Mouse (Mus musculus) heart, embryonic 15.5 days (tissue): Measurements from ENCODE around the gene Gm43951. TPM values are rescaled to one million over a fixed set of nuclear protein-coding genes. Genes with fewer than 3 reads are reported as not detected.

Experiments used
- ATAC-seq: fragments of 200-750 bp; cut with Nextera tagmentation; replicated peaks from 2 replicates; pipeline ENCODE4 v1.8.0; 2017; ENCODE audit warnings: low read depth, moderate TSS enrichment; ENCODE audit not compliant: insufficient number of reproducible peaks, insufficient read depth, low FRiP score
- H3K27ac ChIP-seq: fragments of 300-500 bp; sonication (generic); 2 replicates; pipeline ENCODE4 v1.5.1; 2015; ENCODE audit warnings: mild to moderate bottlenecking, inconsistent platforms
- H3K27me3 ChIP-seq: fragments of 300-500 bp; sonication (generic); 2 replicates; pipeline ENCODE4 v1.6.1; 2015; ENCODE audit warnings: inconsistent platforms
- H3K36me3 ChIP-seq: fragments of 300-500 bp; sonication (generic); 2 replicates; pipeline ENCODE4 v1.6.1; 2015; ENCODE audit warnings: mild to moderate bottlenecking, inconsistent platforms
- H3K4me1 ChIP-seq: fragments of 300-500 bp; sonication (generic); replicated peaks from 2 replicates; pipeline ENCODE4 v1.6.1; 2015; ENCODE audit warnings: inconsistent platforms
- H3K4me2 ChIP-seq: fragments of 300-500 bp; sonication (generic); 2 replicates; pipeline ENCODE4 v1.6.1; 2015; ENCODE audit warnings: inconsistent platforms, mild to moderate bottlenecking, moderate library complexity
- H3K4me3 ChIP-seq: fragments of 300-500 bp; sonication (generic); 2 replicates; pipeline ENCODE4 v1.5.1; 2015; ENCODE audit warnings: mild to moderate bottlenecking, inconsistent platforms
- H3K9ac ChIP-seq: fragments of 300-500 bp; sonication (generic); 2 replicates; pipeline ENCODE4 v1.6.1; 2015; ENCODE audit warnings: mild to moderate bottlenecking, inconsistent platforms
- H3K9me3 ChIP-seq: fragments of 300-500 bp; sonication (generic); replicated peaks from 2 replicates; pipeline ENCODE4 v1.6.1; 2016; ENCODE audit warnings: inconsistent platforms
- WGBS: fragments of 180-500 bp; shearing (Covaris S2); methylation state at CpG from one replicate; pipeline ENCODE4 v1.1.7; 2015; ENCODE audit warnings: mixed read lengths; 5-methylcytosine and 5-hydroxymethylcytosine counted together
- polyA plus RNA-seq: library from polyadenylated mRNA; unstranded; fragments of >200 nt; fragmentation: Nextera tagmentation; extraction: Ambion mirVana; gene quantifications from 2 replicates; pipeline ENCODE4 v1.2.1, GENCODE M21; 2015

Gm43951 gene
- polyA plus RNA-seq, 1 experiment from 2014 or later = 0.09 TPM

GRCm38 (mm10) chr11:72226020-72226791 is 19.6 kb upstream of the Gm43951 start:
- no peak for ATAC-seq
- Histone ChIP-seq H3K27ac (no peak overlapping the region), H3K9ac (no peak overlapping the region), H3K9me3 (no peaks in the 10 kb centered on the region), H3K4me2 (no peak overlapping the region), H3K4me1 (0 out of 2 replicates have a peak, but pooled peaks cover 4% of the 10 kb centered on the region), H3K27me3 (peaks cover 3% of the 10 kb centered on the region; the same call in 1 of the 2 replicates), H3K4me3 (no peak overlapping the region), H3K36me3 (no peaks in the 10 kb centered on the region)
- 63% methylated on average over 10 of the region's 10 CpGs for WGBS

- H3K27me3 ChIP-seq = peaks cover 3% of the 10 kb centered on the region; the same call in 1 of the 2 replicates
- no peaks in the 10 kb centered on the region for H3K9me3 ChIP-seq
- ATAC-seq = no peak
- no peak overlapping the region for H3K4me3 ChIP-seq
- no peak overlapping the region for H3K27ac ChIP-seq
- H3K9ac ChIP-seq = no peak overlapping the region
- H3K4me1 ChIP-seq = 0 out of 2 replicates have a peak, but pooled peaks cover 4% of the 10 kb centered on the region
- H3K4me2 ChIP-seq = no peak overlapping the region
- no peaks in the 10 kb centered on the region for H3K36me3 ChIP-seq
- 9% methylated on average over 5 of the region's 5 CpGs for WGBS
These were observed 18.2 kb upstream of the Gm43951 start for GRCm38 (mm10) chr11:72224865-72225264.

GRCm38 (mm10) chr11:72223414-72223813 is 16.8 kb upstream of the Gm43951 start:
- no peaks in the 10 kb centered on the region for H3K36me3 ChIP-seq
- ATAC-seq = no peak
- H3K9me3 ChIP-seq = no peaks in the 10 kb centered on the region
- H3K4me1 ChIP-seq = 0 out of 2 replicates have a peak, but pooled peaks cover 4% of the 10 kb centered on the region
- no peak overlapping the region for H3K9ac ChIP-seq
- WGBS = 74% methylated on average over 4 of the region's 4 CpGs
- no peak overlapping the region for H3K4me2 ChIP-seq
- no peak overlapping the region for H3K27ac ChIP-seq
- no peak overlapping the region for H3K4me3 ChIP-seq
- peaks cover 1% of the 10 kb centered on the region; the same call in 1 of the 2 replicates for H3K27me3 ChIP-seq

GRCm38 (mm10) chr11:72221278-72221677 is 14.6 kb upstream of the Gm43951 start:
- H3K27ac ChIP-seq = no peak overlapping the region
- no peaks in the 10 kb centered on the region for H3K36me3 ChIP-seq
- 18% methylated on average over 6 of the region's 6 CpGs for WGBS
- peaks cover 9% of the 10 kb centered on the region; the same call in 1 of the 2 replicates for H3K4me1 ChIP-seq
- H3K4me2 ChIP-seq = no peak overlapping the region
- no peaks in the 10 kb centered on the region for H3K27me3 ChIP-seq
- H3K4me3 ChIP-seq = no peak overlapping the region
- H3K9ac ChIP-seq = no peak overlapping the region
- no peak for ATAC-seq
- H3K9me3 ChIP-seq = no peaks in the 10 kb centered on the region

GRCm38 (mm10) chr11:72217116-72217515 is 10.5 kb upstream of the Gm43951 start:
- Histone ChIP-seq H3K27ac (no peak overlapping the region), H3K9ac (no peak overlapping the region), H3K27me3 (no peaks in the 10 kb centered on the region), H3K4me2 (no peak overlapping the region), H3K4me1 (peaks cover 18% of the 10 kb centered on the region), H3K4me3 (no peak overlapping the region), H3K36me3 (peaks cover 2% of the 10 kb centered on the region), H3K9me3 (no peaks in the 10 kb centered on the region)
- ATAC-seq = no peak
- 82% methylated on average over 5 of the region's 5 CpGs for WGBS

GRCm38 (mm10) chr11:72215410-72215797 is 8.8 kb upstream of the Gm43951 start, which contains the start of gene Med31:
TSS of gene Med31 (minus strand) at chr11:72215592.
- ATAC-seq = peak; percentile 69
- H3K4me2 ChIP-seq = peak within 1 kb of the TSS; percentile 94
- 2% methylated on average over 29 of the region's 29 CpGs for WGBS
- H3K4me3 ChIP-seq = peak within 1 kb of the TSS; percentile 93
- H3K4me1 ChIP-seq = peaks cover 18% of the 10 kb centered on the region
- H3K9ac ChIP-seq = peak within 1 kb of the TSS; percentile 80
- peak within 1 kb of the TSS; percentile 78 for H3K27ac ChIP-seq
- peaks cover 18% of the 10 kb centered on the region for H3K36me3 ChIP-seq
- no peaks in the 10 kb centered on the region for H3K9me3 ChIP-seq
- H3K27me3 ChIP-seq = no peaks in the 10 kb centered on the region

- Histone ChIP-seq H3K9me3 (no peaks in the 10 kb centered on the region), H3K4me2 (peak overlapping the region; percentile 94), H3K4me1 (peaks cover 18% of the 10 kb centered on the region), H3K27ac (peak overlapping the region; percentile 78), H3K36me3 (peaks cover 24% of the 10 kb centered on the region), H3K9ac (peak overlapping the region; percentile 80), H3K27me3 (no peaks in the 10 kb centered on the region), H3K4me3 (peak overlapping the region; percentile 93)
- peak; percentile 96 for ATAC-seq
- WGBS = 1% methylated on average over 51 of the region's 51 CpGs
These were observed 8.2 kb upstream of the Gm43951 start for GRCm38 (mm10) chr11:72214591-72215409.

GRCm38 (mm10) chr11:72207834-72208377 is 1.3 kb upstream of the Gm43951 start:
- peak overlapping the region; percentile 93 for H3K4me2 ChIP-seq
- no peaks in the 10 kb centered on the region for H3K27me3 ChIP-seq
- no peak for ATAC-seq
- H3K4me3 ChIP-seq = peak overlapping the region; percentile 82
- no peaks in the 10 kb centered on the region for H3K9me3 ChIP-seq
- H3K4me1 ChIP-seq = peaks cover 17% of the 10 kb centered on the region
- WGBS = 11% methylated on average over 17 of the region's 17 CpGs
- peak overlapping the region; percentile 82 for H3K9ac ChIP-seq
- peak overlapping the region; percentile 56; the same call in 1 of the 2 replicates for H3K27ac ChIP-seq
- peaks cover 25% of the 10 kb centered on the region for H3K36me3 ChIP-seq

GRCm38 (mm10) chr11:72207204-72207833 is 679 bp upstream of the Gm43951 start, which contains the start of the genes 4933427D14Rik and Txndc17:
TSS of gene 4933427D14Rik (minus strand) at chr11:72207459.
TSS of gene Txndc17 (plus strand) at chr11:72207547.
- ATAC-seq = peak; percentile 93
- Histone ChIP-seq H3K4me2 (peak within 1 kb of the TSS; percentile 93), H3K9me3 (no peaks in the 10 kb centered on the region), H3K27ac (peak within 1 kb of the TSS; percentile 56), H3K4me3 (peak within 1 kb of the TSS; percentile 82), H3K27me3 (no peaks in the 10 kb centered on the region), H3K9ac (peak within 1 kb of the TSS; percentile 82), H3K4me1 (peaks cover 19% of the 10 kb centered on the region), H3K36me3 (peaks cover 25% of the 10 kb centered on the region)
- WGBS = under 1% methylated on average over 42 of the region's 42 CpGs

- Histone ChIP-seq H3K9me3 (no peaks in the 10 kb centered on the region), H3K4me1 (peaks cover 19% of the 10 kb centered on the region), H3K27me3 (no peaks in the 10 kb centered on the region), H3K36me3 (peaks cover 10% of the 10 kb centered on the region), H3K9ac (no peak overlapping the region), H3K4me2 (0 out of 2 replicates have a peak overlapping the region, but pooled peaks have one; percentile 93), H3K27ac (no peak overlapping the region), H3K4me3 (no peak overlapping the region)
- WGBS = 84% methylated on average over 6 of the region's 6 CpGs
- no peak for ATAC-seq
These were observed 1.4 kb downstream of the Gm43951 start for GRCm38 (mm10) chr11:72205256-72205655.
